Mouse (Mus musculus) splenic B cell, adult 2 months (primary cell): ENCODE data around the gene Dnttip2.

Source experiments
- DNase-seq: peaks from one replicate; pipeline ENCODE4 v3.0.0-alpha.2; 2011; ENCODE audit warnings: low read depth, low spot score
- H3K27me3 ChIP-seq: 2 replicates; pipeline ENCODE4 v1.6.1; 2012; ENCODE audit warnings: mild to moderate bottlenecking, low read length, moderate library complexity, mixed read lengths; ENCODE audit not compliant: control insufficient read depth, poor library complexity, insufficient read depth, severe bottlenecking
- H3K36me3 ChIP-seq: 2 replicates; pipeline ENCODE4 v1.6.1; 2012; ENCODE audit warnings: mild to moderate bottlenecking, low read length, moderate library complexity, mixed read lengths; ENCODE audit not compliant: control insufficient read depth, poor library complexity, insufficient read depth, severe bottlenecking

Gene Dnttip2

DNA sequence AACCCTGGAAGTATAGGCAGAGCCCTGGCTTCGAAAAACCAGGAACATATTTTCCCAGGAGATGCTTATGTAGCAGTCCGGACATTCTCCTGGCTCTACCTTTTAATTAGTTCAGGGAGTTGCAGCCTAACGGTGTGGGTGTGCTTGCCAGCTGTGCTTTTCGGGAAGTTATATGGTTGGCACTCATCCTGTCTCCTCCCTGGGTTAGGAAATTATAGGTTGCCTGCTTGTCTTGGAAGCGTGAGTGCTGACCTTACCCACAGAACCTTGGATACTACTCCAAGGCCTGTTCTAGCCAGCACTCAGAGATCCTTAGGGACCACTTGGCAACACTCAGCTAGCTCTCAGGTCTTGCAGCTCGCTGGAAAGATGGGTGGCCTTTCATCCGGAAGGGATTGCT, 59.7 kb downstream of the Dnttip2 start:
- Histone ChIP-seq H3K27me3 (no peaks in the 10 kb centered on the region; the same call in 1 of the 2 replicates), H3K36me3 (no peaks in the 10 kb centered on the region)
- no peak for DNase-seq

- no peaks in the 10 kb centered on the region; the same call in 1 of the 2 replicates for H3K27me3 ChIP-seq
- DNase-seq: no peak
- no peaks in the 10 kb centered on the region for H3K36me3 ChIP-seq
These were observed 60.2 kb downstream of the Dnttip2 start for GRCm38 (mm10) chr3:122334375-122334774.
